Mouse (Mus musculus) megakaryocyte, embryonic 14.5 days (primary cell): ENCODE data around the gene Irf1.

Experiments used
- FLI1 ChIP-seq: IDR thresholded peaks from 2 replicates; pipeline ENCODE4 v1.6.1; 2012; ENCODE audit warnings: low read length, inconsistent platforms, mixed read lengths
- GATA1 ChIP-seq: IDR thresholded peaks from 3 replicates; pipeline ENCODE4 v1.6.1; 2012; ENCODE audit warnings: mixed read lengths, low read length, inconsistent platforms, borderline replicate concordance

DNA sequence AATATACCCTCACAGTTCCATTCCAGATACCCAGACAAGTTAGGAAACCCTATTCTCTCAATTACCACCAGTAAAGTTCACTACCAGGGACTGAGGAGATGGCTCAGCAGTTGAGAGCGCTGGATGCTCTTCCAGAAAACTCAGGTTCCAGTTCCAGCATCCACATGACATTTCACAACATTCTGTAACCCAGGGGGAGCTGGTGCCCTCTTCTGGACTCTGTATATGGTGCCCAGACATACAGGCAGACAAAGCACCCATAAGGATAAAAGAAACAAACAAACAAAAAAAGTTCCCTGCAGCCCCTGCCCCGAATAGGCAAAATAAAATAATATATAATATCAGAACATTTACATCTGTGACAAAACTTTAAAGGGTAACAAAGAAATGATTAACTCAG is 35.4 kb upstream of the Irf1 start:
- TF ChIP-seq FLI1 (no peak), GATA1 (no peak)
